Mouse (Mus musculus) small intestine, adult 2 months (tissue): ENCODE data around the gene Tmem189.

ENCODE experiments used
- CTCF ChIP-seq: fragments of 200-500 bp; IDR thresholded peaks from 2 replicates; pipeline ENCODE4 v1.5.1; 2012; ENCODE audit warnings: low read depth, mild to moderate bottlenecking, control low read depth, inconsistent platforms, low read length, moderate library complexity, mixed read lengths; ENCODE audit not compliant: insufficient replicate concordance, insufficient read length; ENCODE audit errors: extremely low read depth
- POLR2A ChIP-seq: fragments of 200-500 bp; IDR thresholded peaks from 2 replicates; pipeline ENCODE4 v1.6.1; 2012; ENCODE audit warnings: low read depth, mild to moderate bottlenecking, control low read depth, inconsistent platforms, low read length, moderate library complexity

DNA sequence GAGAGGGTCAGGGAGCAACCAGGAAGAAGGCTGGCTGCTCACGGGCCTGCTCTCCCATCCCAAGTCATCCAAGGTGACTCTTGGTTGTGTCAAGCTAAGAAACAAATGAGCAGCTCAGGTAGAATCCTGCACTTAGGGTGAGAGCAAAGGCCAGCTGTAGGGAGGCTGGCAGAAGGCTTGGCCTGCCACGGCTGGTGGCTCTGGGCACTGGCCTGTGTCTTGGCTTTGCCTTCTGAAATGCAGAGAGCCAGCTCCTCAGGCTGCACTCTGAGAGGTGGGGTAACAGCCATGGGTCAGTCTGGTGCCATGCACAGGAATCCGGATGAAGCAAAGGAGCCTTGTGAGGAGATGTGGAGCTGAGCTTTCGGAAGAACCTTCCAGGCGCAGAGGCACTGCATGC is 21.2 kb downstream of the Tmem189 start:
- TF ChIP-seq CTCF (no peak), POLR2A (no peak)
